Mouse (Mus musculus) C2C12 (cell line): ENCODE data around the gene Ptprt.

ENCODE experiments used
- CTCF ChIP-seq: IDR thresholded peaks from one replicate; pipeline ENCODE4 v1.5.1; 2011; ENCODE audit not compliant: control insufficient read depth, insufficient read depth, insufficient read length
- FOSL1 ChIP-seq: IDR thresholded peaks from one replicate; pipeline ENCODE4 v1.8.0; 2011; ENCODE audit warnings: mild to moderate bottlenecking, low read length; ENCODE audit not compliant: poor library complexity, insufficient read depth, severe bottlenecking
- MAX ChIP-seq: IDR thresholded peaks from one replicate; pipeline ENCODE4 v1.6.1; 2011; ENCODE audit warnings: mild to moderate bottlenecking, control low read depth
- MYOD1 ChIP-seq: IDR thresholded peaks from one replicate; pipeline ENCODE4 v1.6.1; 2011; ENCODE audit warnings: low read depth; ENCODE audit not compliant: control insufficient read depth, insufficient read length
- MYOG ChIP-seq: IDR thresholded peaks from one replicate; pipeline ENCODE4 v1.6.1; 2011; ENCODE audit not compliant: control insufficient read depth, insufficient read length; ENCODE audit errors: extremely low read depth
- USF1 ChIP-seq: IDR thresholded peaks from one replicate; pipeline ENCODE4 v1.6.1; 2011; ENCODE audit warnings: low read depth, mild to moderate bottlenecking, control low read depth, moderate library complexity

DNA sequence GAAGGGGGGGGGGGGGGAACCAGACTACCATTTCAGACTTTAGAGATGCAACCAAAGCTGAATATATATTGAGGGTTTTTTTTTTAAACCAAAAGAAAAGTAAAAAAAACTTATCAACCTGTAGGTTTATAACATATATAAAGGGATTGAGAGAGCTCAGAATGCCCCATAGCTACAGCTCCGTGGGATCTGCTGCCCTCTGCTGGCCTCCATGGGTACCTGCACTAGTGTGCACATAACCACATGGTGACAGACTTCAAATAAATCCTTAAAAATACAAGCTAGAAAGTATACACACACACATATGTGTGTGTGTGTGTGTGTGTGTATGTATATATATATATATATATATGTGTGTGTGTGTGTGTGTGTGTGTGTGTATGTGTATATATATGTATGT, 148.9 kb downstream of the Ptprt start:
- TF ChIP-seq CTCF (no peak), FOSL1 (no peak), USF1 (no peak), MAX (no peak), MYOG (no peak), MYOD1 (no peak)
